Mouse (Mus musculus): ENCODE data around the gene Nradd.

The Nradd gene

GRCm38 (mm10) chr9:110652963-110653654 lies 28.9 kb upstream of the Nradd start:
- DNase-seq (ENCODE audit: low read depth, low spot score): no peak

GRCm38 (mm10) chr9:110651931-110652722 lies 27.9 kb upstream of the Nradd start:
- no peak for DNase-seq (ENCODE audit: low read depth, low spot score)

GRCm38 (mm10) chr9:110649775-110650174 lies 25.5 kb upstream of the Nradd start:
- no peak for DNase-seq (ENCODE audit: low read depth, low spot score)

- no peak for DNase-seq (ENCODE audit: low read depth, low spot score)
Observed at GRCm38 (mm10) chr9:110645219-110645618, 21.0 kb upstream of the Nradd start.

- no peak for DNase-seq (ENCODE audit: low read depth, low spot score)
Observed at GRCm38 (mm10) chr9:110644295-110644694, 20.0 kb upstream of the Nradd start.

GRCm38 (mm10) chr9:110643787-110644186 lies 19.5 kb upstream of the Nradd start:
- no peak for DNase-seq (ENCODE audit: low read depth, low spot score)

GRCm38 (mm10) chr9:110642812-110643524 lies 18.7 kb upstream of the Nradd start:
- DNase-seq (ENCODE audit: low read depth, low spot score): no peak

GRCm38 (mm10) chr9:110641006-110641405 lies 16.8 kb upstream of the Nradd start:
- DNase-seq (ENCODE audit: low read depth, low spot score): no peak

GRCm38 (mm10) chr9:110638611-110639021 lies 14.4 kb upstream of the Nradd start:
- DNase-seq (ENCODE audit: low read depth, low spot score): no peak

- peak; percentile 77 for DNase-seq (ENCODE audit: low read depth, low spot score)
Observed at GRCm38 (mm10) chr9:110635225-110635624, 11.0 kb upstream of the Nradd start.

GRCm38 (mm10) chr9:110633882-110634281 lies 9.6 kb upstream of the Nradd start:
- DNase-seq (ENCODE audit: low read depth, low spot score): no peak

- DNase-seq (ENCODE audit: low read depth, low spot score): no peak
Observed at GRCm38 (mm10) chr9:110632671-110633070, 8.4 kb upstream of the Nradd start.

GRCm38 (mm10) chr9:110631651-110632275 lies 7.5 kb upstream of the Nradd start:
- no peak for DNase-seq (ENCODE audit: low read depth, low spot score)

- no peak for DNase-seq (ENCODE audit: low read depth, low spot score)
Observed at GRCm38 (mm10) chr9:110631191-110631590, 6.9 kb upstream of the Nradd start.

- no peak for DNase-seq (ENCODE audit: low read depth, low spot score)
Observed at GRCm38 (mm10) chr9:110630171-110630570, 5.9 kb upstream of the Nradd start.

- no peak for DNase-seq (ENCODE audit: low read depth, low spot score)
Observed at GRCm38 (mm10) chr9:110625350-110625908, 1.2 kb upstream of the Nradd start.

- DNase-seq (ENCODE audit: low read depth, low spot score): no peak
Observed at GRCm38 (mm10) chr9:110623416-110624195, 646 bp downstream of the Nradd start.

- DNase-seq (ENCODE audit: low read depth, low spot score): no peak
Observed at GRCm38 (mm10) chr9:110622621-110623219, 1.5 kb downstream of the Nradd start.

- no peak for DNase-seq (ENCODE audit: low read depth, low spot score)
Observed at GRCm38 (mm10) chr9:110620685-110621084, 3.6 kb downstream of the Nradd start.

- no peak for DNase-seq (ENCODE audit: low read depth, low spot score)
Observed at GRCm38 (mm10) chr9:110620180-110620579, 4.1 kb downstream of the Nradd start.
